Mouse (Mus musculus): ENCODE data around the gene Nav2. TPM values are rescaled to one million over a fixed set of nuclear protein-coding genes. Genes with fewer than 3 reads are reported as not detected.

Gene Nav2
- polyA plus RNA-seq, 1 experiment = 38.5 TPM

DNA sequence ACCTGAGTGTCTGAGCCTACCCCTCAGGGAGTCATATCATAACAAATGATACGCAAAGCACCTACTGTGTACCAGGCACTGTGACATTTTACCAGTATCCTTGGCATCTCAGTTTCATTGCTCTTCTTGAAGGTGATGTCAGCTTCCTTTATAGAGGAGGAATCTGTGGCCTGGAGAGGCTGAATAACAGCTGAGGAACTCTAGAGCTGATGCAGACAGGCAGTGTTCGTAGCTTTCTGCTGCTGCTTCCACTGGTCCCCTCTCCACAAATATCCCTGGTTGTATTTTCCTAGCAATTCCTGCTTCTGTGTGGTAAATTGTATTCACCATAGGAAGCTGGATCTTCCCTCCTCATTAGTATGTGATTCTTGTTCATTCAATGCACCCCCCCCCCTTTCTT is 462.8 kb downstream of the Nav2 start:
- no peak overlapping the region for H3K4me3 ChIP-seq (ENCODE audit: insufficient read depth, low read length)
- peaks cover 37% of the 10 kb centered on the region for H3K4me1 ChIP-seq (ENCODE audit: control insufficient read depth, insufficient read depth, low read length)
- TF ChIP-seq POLR2A (IDR thresholded peaks at IDR 0.05; ENCODE audit: extremely low read depth, insufficient read depth, low read length) (no peak), CTCF (IDR thresholded peaks at IDR 0.05; ENCODE audit: extremely low read depth, insufficient read depth, low read length) (no peak)
- H3K27ac ChIP-seq (ENCODE audit: insufficient read depth, low read length) = no peak overlapping the region

DNA sequence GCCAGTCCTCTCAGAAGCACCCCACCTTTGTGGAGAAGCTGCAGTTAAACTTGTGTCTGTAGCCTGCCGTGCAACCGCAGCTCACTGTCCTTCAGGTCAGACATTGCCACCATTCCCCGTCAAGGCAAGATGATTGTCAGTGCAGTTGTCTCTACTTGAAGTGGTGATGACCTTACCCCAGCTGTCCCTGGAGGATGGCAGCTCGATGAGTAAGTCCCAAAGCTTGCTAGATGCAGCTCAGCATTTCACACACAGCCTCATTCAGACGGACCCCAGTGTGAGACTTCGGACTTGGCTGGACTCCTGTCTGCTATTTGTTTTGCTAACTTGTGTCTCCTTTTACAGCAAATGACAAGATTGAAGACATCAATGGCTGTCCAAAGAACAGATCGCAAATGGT is 463.5 kb downstream of the Nav2 start:
- Histone ChIP-seq H3K4me3 (ENCODE audit: insufficient read depth, low read length) (no peak overlapping the region), H3K27ac (ENCODE audit: insufficient read depth, low read length) (no peak overlapping the region), H3K4me1 (ENCODE audit: control insufficient read depth, insufficient read depth, low read length) (peaks cover 33% of the 10 kb centered on the region)
- TF ChIP-seq POLR2A (IDR thresholded peaks at IDR 0.05; ENCODE audit: extremely low read depth, insufficient read depth, low read length) (no peak), CTCF (IDR thresholded peaks at IDR 0.05; ENCODE audit: extremely low read depth, insufficient read depth, low read length) (no peak)

DNA sequence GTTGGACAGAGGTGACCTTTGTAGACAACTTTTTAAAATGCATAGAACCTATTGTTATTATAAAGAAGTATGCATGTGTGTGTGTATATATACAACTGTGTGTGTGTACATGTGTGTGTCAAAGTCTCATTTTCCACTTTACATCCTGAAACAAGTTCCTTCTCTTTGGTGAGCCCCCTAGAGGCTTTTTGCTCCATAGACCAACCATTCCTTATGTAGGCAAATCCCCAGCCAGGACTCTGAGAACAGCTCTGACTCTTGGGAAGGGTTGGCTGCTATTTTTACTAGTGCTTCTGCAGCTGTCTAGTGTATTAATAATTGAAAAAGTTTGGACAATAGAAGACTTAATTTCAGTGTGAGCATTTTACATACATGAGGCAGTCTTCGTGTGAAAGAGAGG is 464.7 kb downstream of the Nav2 start:
- H3K4me1 ChIP-seq (ENCODE audit: control insufficient read depth, insufficient read depth, low read length) = peaks cover 27% of the 10 kb centered on the region
- H3K27ac ChIP-seq (ENCODE audit: insufficient read depth, low read length) = no peak overlapping the region
- no peak overlapping the region for H3K4me3 ChIP-seq (ENCODE audit: insufficient read depth, low read length)
- no peak for TF ChIP-seq CTCF (IDR thresholded peaks at IDR 0.05; ENCODE audit: extremely low read depth, insufficient read depth, low read length)
- TF ChIP-seq POLR2A (IDR thresholded peaks at IDR 0.05; ENCODE audit: extremely low read depth, insufficient read depth, low read length) = no peak

DNA sequence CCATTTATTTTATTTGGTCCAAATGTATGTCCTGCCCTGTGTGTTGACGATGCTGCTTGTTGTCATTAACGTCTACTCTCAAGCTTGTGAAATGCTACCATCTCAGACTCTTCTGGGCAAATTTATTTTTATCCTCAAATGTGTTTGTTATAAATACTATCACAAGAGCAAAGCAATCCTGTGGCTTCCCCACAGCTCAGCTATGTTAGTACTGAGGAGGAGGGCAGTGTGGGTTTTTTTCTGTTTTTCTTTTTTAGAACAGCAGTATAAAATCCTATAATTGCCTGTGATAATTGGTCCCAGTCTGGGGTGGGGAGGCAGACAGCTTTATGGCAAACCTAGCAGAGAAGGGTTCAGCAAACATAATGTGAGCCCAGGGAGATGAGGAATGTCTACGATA is 465.1 kb downstream of the Nav2 start:
- Histone ChIP-seq H3K27ac (ENCODE audit: insufficient read depth, low read length) (no peak overlapping the region; the same call in 1 of the 2 replicates), H3K4me1 (ENCODE audit: control insufficient read depth, insufficient read depth, low read length) (peaks cover 25% of the 10 kb centered on the region), H3K4me3 (ENCODE audit: insufficient read depth, low read length) (no peak overlapping the region)
- no peak for TF ChIP-seq POLR2A (IDR thresholded peaks at IDR 0.05; ENCODE audit: extremely low read depth, insufficient read depth, low read length)
- TF ChIP-seq CTCF (IDR thresholded peaks at IDR 0.05; ENCODE audit: extremely low read depth, insufficient read depth, low read length) = no peak

DNA sequence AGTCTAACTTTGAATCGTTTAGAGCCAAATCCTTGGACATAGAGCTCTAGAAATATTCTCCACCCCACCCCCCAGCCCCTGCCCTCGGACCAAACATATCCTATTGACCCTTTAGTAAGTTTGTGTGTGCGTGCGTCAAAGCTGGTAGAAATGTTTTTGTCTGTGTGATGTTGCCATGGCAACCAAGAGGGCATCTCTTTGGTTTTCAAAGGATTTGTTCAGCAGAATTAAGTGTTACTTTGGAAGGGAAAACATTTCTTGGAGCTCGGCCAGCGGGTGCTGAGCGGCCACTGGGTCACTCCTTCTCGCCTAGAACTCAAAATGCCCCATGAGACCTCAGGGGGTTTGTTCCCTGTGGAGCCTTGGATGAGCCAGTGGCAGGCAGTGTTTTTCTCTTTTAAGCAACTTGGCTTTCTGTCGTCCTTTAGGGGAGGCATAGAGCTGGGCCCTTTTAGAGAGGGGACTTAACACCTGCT is 467.0 kb downstream of the Nav2 start:
- Histone ChIP-seq H3K4me3 (ENCODE audit: insufficient read depth, low read length) (no peak overlapping the region), H3K4me1 (ENCODE audit: control insufficient read depth, insufficient read depth, low read length) (peaks cover 23% of the 10 kb centered on the region), H3K27ac (ENCODE audit: insufficient read depth, low read length) (no peak overlapping the region)
- TF ChIP-seq POLR2A (IDR thresholded peaks at IDR 0.05; ENCODE audit: extremely low read depth, insufficient read depth, low read length) (no peak), CTCF (IDR thresholded peaks at IDR 0.05; ENCODE audit: extremely low read depth, insufficient read depth, low read length) (no peak)

DNA sequence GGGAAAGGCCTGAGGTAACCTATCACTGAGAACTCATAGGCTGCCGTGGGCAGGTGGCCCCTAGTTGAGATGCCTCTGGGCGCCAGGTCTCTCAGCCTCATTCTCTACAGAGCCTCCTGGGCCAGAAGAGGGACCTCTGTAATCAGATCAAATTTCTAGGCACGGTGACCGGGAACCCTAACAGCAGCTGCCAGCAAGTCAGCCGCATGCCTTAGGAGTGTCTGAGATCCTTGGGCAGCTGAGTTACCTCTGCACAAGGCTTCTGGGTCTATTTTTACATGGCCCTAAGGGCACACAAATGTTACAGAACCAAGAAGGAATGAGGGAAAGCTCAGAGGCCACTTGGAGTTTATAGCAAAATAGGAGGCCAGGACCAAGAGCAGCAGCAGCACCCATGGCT is 470.1 kb downstream of the Nav2 start:
- Histone ChIP-seq H3K4me3 (ENCODE audit: insufficient read depth, low read length) (no peak overlapping the region), H3K4me1 (ENCODE audit: control insufficient read depth, insufficient read depth, low read length) (peaks cover 18% of the 10 kb centered on the region), H3K27ac (ENCODE audit: insufficient read depth, low read length) (no peak overlapping the region)
- no peak for TF ChIP-seq CTCF (IDR thresholded peaks at IDR 0.05; ENCODE audit: extremely low read depth, insufficient read depth, low read length)
- TF ChIP-seq POLR2A (IDR thresholded peaks at IDR 0.05; ENCODE audit: extremely low read depth, insufficient read depth, low read length) = no peak

DNA sequence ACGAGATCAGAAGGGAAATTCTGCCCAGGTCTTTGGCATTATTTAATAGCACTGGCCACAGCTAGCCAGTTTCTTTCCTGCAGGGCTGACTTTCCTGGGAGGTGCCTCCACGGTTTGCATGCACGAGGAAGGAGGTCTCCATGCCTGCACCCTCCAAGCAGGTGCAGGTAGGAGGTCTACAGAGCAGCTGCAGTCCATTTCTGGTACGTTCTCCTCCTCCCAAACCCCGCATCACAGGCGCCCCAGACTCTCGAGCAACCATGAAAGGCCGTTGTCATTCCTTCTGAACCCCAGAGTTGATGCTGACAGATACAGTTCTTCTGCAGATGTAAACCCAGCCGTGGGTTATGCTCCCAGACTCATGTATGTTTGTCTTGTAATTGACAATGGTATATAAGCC is 472.4 kb downstream of the Nav2 start:
- peaks cover 7% of the 10 kb centered on the region for H3K4me1 ChIP-seq (ENCODE audit: control insufficient read depth, insufficient read depth, low read length)
- no peak for TF ChIP-seq POLR2A (IDR thresholded peaks at IDR 0.05; ENCODE audit: extremely low read depth, insufficient read depth, low read length)
- no peak for TF ChIP-seq CTCF (IDR thresholded peaks at IDR 0.05; ENCODE audit: extremely low read depth, insufficient read depth, low read length)
- no peak overlapping the region for H3K4me3 ChIP-seq (ENCODE audit: insufficient read depth, low read length)
- H3K27ac ChIP-seq (ENCODE audit: insufficient read depth, low read length) = no peak overlapping the region

DNA sequence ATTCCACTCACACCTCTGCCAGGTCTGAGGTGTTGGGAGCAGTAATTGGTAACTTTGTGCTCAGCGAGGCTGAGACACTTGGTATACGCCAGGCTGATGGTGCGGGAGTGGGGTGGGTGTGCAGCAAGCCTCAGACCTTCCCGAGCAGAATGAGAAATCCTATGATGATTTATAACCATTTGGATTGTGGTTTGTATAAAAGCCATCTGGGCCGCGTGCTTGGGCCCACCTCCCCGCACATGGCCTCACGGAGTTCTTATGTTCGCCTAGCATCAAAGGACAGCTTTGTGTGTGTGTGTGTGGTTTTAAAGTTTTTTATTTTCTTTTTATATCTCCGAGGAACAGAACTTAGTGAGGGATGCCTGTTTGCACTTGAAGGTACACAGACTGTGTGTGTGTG is 474.4 kb downstream of the Nav2 start:
- Histone ChIP-seq H3K4me1 (ENCODE audit: control insufficient read depth, insufficient read depth, low read length) (peaks cover 7% of the 10 kb centered on the region), H3K27ac (ENCODE audit: insufficient read depth, low read length) (no peak overlapping the region), H3K4me3 (ENCODE audit: insufficient read depth, low read length) (no peak overlapping the region)
- TF ChIP-seq CTCF (IDR thresholded peaks at IDR 0.05; ENCODE audit: extremely low read depth, insufficient read depth, low read length) (no peak), POLR2A (IDR thresholded peaks at IDR 0.05; ENCODE audit: extremely low read depth, insufficient read depth, low read length) (no peak)

DNA sequence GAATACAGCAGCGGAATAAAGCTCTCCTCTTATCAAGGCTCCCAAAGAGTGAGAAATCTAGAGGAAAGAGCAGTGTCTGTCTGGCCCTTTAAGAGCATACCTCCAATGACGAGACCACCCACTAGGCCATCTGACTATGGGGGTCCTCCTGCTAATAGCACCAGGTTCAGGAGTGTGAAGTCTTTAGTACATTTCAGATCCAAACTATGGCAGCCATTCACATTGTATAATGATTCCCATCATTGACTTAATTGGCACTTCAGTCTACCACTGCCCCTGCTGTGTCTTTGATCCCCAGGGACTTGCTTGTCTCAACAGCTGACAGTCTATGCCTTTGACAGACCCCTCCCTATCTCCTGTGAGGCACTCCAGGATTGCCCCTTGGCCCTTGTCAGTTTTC is 479.6 kb downstream of the Nav2 start:
- no peak for TF ChIP-seq CTCF (IDR thresholded peaks at IDR 0.05; ENCODE audit: extremely low read depth, insufficient read depth, low read length)
- no peak for TF ChIP-seq POLR2A (IDR thresholded peaks at IDR 0.05; ENCODE audit: extremely low read depth, insufficient read depth, low read length)
- Histone ChIP-seq H3K4me1 (ENCODE audit: control insufficient read depth, insufficient read depth, low read length) (peaks cover 17% of the 10 kb centered on the region), H3K4me3 (ENCODE audit: insufficient read depth, low read length) (no peak overlapping the region), H3K27ac (ENCODE audit: insufficient read depth, low read length) (no peak overlapping the region)

DNA sequence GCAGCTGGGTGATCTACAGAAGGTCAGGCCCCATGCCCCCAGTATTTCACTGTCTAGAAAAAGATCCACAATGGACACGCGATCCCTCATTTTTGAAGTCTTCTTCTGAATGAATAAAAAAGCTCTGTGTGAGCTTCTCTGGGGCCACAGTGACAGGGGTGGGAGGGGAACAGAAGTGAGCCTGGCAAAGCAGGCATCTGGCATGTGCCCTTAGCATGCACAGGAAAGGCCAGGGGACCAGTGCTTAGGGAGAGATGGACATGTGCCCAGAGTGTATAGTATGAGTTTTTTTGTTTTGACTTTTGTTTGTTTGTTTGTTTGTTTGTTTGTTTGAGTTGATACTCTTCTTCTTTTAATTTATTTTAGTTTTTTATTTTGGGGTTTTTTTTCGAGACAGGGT is 481.8 kb downstream of the Nav2 start:
- Histone ChIP-seq H3K4me3 (ENCODE audit: insufficient read depth, low read length) (no peak overlapping the region), H3K4me1 (ENCODE audit: control insufficient read depth, insufficient read depth, low read length) (peaks cover 16% of the 10 kb centered on the region), H3K27ac (ENCODE audit: insufficient read depth, low read length) (no peak overlapping the region)
- TF ChIP-seq POLR2A (IDR thresholded peaks at IDR 0.05; ENCODE audit: extremely low read depth, insufficient read depth, low read length) = no peak
- no peak for TF ChIP-seq CTCF (IDR thresholded peaks at IDR 0.05; ENCODE audit: extremely low read depth, insufficient read depth, low read length)

Data from cortical plate, adult 2 months (tissue).